Mouse (Mus musculus) thymus, postnatal 25 days (tissue): ENCODE measurements around the gene Olfr828.

Experiments used
- DNase-seq: peaks from one replicate; pipeline ENCODE4 v3.0.0; 2022

Olfr828 gene

DNA sequence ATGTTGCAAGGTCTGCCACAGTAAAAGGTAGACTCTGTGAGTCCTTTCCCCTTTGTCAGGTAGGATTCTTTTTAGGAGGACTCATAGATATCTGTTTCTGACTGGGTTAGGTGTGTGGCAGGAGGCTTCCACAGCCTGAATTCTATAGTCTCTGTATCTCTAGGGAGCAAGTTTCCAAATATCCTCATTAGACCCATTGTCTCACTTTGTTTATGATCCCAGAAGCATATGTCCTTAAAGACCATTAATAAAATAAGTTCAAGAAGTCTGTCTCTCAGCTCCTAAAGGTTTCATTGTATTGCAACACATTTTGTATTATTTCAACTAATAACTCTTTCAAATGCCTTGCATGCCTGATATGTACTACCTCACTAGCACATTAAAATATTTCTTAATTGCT, at the start of gene Olfr828:
TSS of gene Olfr828 (minus strand) at position 101 of the 400 bp plus-strand sequence.
- DNase-seq = no peak

DNA sequence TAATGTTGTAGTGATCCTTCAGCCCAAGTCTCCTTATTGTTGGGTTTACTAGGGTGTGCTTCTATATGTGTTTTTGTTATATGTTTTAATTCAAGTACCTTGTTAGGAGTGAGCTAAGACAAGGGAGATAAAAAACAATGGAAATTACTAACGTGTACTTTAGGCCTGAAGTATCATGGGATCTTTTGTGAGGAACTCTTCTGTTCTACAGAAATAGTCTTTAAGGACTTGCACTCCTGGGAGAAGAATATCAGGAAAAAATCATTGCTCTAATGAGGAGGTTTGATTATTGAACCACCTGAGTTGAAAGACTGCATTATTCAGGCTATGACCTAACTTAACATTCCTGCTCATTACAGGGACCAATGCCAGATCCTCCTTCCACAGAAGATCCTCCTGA, 35.3 kb upstream of the Olfr828 start, which contains the start of gene Olfr829:
TSS of gene Olfr829 (plus strand) at position 301 of the 400 bp plus-strand sequence.
- DNase-seq = no peak

DNA sequence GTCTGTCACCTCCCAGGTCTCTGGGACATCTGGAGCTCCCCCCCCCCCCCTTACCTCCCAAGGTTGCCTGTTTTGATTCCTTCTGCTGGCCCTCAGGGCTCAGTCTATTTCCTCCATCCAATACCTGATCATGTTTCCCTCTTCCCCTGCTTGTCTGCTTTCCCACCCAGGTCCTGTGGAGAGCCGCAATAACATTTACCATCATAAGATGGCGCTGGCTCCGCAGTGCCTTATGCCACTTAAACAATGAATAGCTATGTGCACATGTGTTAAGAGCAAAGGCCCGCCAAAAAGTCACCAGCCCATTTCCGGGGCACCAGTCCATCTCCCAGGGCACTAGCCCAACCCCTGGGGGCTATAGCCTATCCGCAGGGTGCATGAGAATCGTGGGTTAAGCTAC, 34.0 kb downstream of the Olfr828 start:
- DNase-seq = no peak

DNA sequence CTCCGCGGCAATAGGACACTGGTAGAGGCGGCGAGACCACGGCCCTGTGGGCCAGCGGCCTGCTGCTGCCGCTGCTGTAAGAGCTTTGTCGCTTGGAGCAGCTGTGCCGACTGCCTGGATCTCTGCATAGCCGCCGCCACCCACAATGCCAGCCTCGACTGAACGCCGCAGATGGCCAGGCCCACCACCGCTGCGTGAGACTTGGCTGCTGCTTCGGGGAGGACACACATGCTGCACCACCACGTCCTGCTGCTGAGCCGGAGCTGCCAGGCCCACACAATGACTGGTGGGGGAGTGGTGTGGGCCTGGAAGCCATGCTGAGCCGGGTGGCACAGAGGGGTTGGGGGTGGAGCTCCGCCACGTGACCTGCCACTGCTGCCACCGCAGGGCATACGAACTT, 39.9 kb downstream of the Olfr828 start:
- DNase-seq = no peak

DNA sequence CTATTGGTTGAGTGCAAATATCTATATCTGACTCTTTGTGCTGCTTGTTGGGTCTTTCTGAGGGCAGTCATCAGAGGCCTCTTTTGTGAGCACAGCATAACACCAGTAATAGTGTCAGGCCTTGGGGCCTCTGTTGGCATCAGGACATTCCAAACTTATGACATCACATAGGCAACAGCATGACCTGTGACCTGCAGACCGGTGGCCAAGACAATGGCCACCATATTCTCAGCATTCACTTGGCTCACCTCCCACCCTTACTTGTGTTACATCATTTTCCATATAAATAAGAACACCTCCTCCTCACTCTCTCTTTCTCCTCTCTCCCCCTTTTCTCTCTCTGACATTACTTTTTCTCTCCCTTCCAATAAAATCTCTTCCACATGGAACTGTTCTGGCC, 40.3 kb downstream of the Olfr828 start:
- DNase-seq = no peak
